Mouse (Mus musculus): Measurements from ENCODE around the gene C1qtnf5.

Gene C1qtnf5

DNA sequence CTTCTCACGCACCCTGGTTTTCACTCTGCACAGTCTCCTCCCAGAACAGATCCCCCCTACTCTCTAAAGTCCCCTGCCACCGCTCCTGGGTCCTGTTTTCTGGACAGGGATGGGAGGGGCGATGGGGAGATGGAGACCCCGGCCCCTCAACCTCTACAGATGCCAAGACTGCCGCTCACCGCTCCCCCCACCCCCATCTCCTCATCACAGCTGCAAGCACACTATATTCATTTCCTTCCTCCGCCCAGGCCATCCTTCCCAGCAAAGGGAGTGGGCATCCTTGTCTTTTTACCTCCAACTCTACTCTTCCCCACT lies 24.2 kb downstream of the C1qtnf5 start:
- DNase-seq (ENCODE audit: low spot score): no peak

DNA sequence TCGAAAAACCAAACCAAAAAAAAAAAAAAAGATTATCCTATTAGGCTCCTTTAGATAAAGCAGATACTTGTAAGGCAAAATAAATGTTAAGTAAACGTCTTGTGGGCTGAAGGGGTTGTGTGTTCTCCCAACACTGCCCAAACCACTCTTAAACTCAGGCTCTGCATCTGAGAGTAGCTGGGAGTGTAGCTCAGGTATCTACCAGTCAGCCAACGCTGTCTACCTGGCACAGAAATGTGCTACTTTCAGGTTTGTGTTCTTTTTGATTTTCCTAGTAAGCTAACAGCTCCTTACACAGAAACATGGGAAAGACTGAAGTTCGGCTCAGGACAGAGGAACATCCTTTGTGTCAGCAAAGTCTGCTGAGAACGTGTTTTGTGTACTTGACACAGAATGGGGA lies 25.2 kb downstream of the C1qtnf5 start:
- DNase-seq (ENCODE audit: low spot score): no peak

DNA sequence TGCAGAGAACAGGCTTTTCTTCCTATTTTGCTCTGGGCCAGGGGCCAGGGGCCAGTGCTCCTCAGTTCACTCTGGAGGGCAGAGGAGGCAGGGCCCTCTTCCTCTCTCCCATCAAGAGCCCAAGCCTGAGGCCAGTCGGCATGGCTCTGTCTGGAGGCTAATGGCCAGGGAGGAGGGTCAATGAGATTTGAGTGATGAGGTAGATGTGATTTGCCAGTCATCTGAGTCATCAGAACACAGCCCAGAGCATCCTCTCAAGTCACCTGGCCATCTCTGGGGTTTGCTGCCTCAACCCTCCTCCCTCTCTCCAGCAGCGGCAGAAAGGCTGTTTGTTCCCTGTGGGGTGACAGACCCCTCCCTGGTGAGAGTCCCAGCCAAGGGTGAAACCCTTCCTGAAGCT lies 26.2 kb downstream of the C1qtnf5 start:
- DNase-seq (ENCODE audit: low spot score): no peak

DNA sequence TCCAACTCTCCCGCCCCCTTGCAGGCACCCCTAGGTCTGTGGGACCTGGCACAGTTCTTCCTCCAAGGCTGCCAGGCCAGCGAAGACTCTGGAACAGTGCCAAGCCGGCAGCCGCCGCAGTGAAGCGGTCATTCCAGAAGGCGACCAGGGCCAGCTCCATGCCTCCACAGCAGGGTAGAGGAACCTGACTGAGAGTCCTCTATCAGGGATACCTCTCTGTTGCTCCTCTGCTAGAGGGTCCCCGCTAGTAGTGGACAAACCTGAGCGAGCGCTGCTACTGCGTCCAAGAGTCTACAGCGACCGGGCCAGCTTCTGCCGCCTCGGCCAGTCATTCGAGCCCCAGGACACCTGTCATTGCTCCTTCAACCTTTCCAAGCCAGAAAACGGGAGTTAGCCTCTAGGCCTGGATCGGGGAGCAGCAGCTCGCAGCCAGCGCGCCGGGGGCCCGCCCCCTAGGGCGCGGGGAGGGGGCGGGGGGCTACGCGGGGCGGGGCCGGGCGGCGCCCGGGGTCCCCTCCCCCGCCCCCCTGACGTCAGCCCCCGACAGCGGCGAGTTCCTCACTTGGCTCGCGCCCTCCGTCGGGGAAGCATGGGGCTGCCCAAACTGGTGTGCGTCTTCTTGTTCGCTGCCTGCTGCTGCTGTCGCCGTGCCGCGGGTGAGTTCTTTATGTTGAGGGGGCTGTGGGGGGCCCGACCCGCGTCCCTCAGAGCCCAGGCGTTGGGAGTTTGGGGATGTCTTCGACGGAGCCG lies 27.2 kb downstream of the C1qtnf5 start, which contains the start of gene Mcam:
Mcam (plus strand) TSS at position 369 of the 750 bp plus-strand sequence.
- DNase-seq (ENCODE audit: low spot score): peak; percentile 79

DNA sequence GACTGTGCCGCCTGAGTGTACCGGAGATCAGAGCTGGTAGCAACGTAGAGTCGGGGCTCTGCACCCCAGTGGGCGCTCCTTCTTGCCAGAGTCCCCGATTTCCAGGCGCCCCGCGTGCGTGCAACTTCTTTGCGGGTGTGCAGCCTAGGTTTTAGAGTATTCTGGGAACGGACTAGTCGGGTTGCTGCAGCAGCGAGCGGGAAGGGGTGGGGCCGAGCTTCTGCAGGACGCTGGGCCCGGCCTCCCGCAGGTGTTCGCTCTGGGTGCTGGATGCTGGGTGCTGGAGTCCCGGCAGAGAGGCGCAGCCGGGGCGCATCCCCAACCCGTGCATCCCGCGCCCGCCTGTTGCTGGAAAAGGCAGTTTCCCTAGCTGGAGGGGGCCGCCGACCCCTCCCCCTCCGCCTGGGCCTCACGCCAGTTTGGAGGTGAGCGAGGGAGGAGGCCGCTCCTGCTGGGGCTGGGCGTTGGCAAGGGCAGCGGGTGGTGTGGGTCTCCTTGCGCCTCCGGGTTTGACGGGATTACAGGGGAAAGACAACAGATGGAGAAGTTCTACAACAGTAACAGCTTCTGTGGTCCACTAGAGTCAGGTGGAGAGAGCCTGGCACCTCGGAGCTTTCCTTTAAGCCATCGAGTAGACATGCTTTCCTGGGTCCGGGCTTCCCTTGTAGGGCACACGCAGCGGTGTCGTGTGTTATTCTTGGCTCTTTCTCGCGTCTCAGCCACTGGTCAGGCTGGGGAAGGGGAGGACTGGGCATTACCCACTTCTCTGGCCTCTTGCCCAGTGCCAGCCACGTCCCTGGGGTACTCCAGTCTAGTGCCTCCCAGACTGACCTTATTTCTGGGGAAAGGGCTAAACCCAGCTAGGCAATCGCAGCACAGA lies 28.0 kb downstream of the C1qtnf5 start:
- DNase-seq (ENCODE audit: low spot score): peak; percentile 59

DNA sequence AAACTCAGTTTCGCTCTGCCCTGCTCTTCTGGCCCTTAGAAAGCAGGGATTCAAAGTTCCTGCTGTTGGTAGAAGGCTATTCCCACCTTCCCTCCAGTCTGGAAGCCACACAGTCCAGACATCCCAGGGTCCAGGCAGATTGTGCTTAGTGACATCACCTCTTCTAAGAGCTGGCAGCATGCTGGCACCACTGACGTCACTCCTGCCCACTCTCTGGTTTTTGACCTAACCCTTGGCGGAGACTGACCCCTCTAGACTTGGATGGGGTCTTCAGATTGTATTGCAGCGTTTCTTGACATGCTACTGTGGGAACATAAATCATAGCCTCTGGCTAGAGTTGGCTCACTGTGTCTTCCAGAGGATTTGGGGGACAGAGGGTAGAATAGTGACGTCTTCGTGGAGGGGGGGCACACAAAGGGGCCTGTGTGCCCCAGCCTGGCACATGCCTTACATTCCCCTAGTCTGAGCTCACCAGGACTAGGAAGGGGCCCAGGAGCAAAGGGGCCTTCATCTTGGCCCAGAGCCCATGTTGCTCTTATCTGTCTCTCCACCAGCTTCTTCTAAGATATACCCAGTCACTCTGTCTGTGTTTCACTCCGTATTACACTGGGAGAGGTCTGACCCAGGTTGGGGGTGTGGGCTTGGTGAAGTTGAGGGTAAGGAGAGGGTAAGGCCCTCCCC lies 28.8 kb downstream of the C1qtnf5 start:
- DNase-seq (ENCODE audit: low spot score): no peak

DNA sequence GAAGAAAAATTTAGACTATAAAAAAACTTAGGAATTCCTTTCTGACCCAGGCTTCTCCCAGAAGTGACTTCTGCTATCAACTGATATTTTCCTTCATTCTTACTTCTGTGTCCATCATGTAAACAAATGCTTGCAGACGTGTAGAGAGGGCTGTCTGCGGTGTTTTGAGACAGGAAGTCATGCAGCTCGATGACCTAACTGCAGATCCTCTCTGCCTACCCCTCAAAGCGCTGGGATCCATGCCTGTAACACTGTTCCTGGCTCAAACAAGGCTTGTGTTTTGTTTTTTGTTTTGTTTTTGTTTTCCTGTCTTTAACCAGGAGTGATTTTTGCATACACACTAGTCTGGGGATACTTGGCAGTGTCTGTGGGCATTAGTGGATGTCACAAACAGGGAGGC lies 30.8 kb downstream of the C1qtnf5 start:
- DNase-seq (ENCODE audit: low spot score): no peak

DNA sequence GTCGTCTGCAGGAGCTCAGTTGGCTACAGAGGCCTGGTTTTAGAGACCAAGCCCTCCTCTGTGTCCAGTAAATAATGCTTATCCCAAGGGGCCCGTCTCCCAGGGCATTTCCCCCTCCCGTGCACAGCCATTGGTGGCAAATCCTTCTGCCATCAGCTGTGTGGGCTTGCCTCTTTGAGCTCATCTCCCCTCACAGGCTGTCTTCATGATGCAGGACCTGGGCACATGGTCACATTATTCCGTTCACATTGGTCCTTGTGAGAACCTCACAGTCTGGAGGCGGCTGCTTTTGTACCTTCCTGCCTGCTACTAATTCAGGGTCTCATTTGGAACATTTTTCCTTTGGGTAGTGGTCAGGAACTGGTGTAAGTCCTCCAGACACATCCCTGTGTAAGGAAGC lies 34.9 kb downstream of the C1qtnf5 start:
- no peak for DNase-seq (ENCODE audit: low spot score)

DNA sequence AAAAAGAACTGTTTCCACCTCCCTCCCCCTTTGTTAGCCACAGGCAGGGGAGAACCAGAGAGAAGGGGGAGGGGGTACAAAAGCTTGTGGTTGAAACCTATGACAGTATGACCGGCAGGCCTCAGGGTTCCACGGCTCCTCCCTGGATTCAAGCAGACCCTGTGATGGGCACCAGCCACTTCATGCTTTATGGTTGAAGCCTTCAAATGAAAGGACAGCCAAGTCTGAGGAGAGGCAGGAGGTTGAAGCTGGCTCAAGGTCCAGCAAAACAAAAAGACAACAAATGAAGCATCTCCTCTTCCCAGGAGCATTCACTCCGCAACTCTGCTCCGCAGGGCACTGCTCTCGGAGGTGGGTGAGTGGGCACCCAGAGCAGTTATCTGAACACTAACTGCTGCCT lies 36.4 kb downstream of the C1qtnf5 start:
- DNase-seq (ENCODE audit: low spot score): no peak

DNA sequence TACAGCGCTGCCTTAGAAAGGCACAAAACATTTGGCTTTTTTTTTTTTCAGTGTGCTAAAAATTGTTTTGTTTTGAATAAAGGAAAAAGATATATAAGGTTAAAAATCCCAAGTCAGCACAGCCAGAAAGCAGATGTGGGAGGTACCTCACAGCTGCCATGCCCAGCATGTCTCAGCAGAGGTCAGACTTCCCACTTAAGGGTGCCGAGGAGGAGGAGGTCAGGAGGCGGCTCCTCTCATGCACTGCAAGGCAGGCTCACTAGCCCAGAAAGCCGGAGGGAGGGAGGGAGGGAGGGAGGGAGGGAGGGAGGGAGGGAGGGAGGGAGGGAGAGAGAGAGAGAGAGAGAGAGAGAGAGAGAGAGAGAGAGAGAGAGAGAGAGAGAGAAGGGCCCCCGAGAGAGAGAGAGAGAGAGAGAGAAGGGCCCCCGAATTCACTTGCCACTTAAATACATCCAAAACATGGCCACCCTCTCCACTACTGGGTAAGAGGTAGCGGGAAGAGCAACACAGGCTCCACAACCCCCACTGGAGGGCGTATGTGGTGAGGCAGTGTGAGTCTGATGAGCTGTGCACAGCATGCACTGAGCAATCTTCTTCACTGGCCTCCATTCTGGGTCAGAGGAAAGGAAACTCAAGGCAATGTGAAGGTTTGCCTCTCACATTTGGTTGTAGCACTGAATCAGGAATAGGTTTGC lies 37.1 kb downstream of the C1qtnf5 start:
- peak; percentile 53 for DNase-seq (ENCODE audit: low spot score)

DNA sequence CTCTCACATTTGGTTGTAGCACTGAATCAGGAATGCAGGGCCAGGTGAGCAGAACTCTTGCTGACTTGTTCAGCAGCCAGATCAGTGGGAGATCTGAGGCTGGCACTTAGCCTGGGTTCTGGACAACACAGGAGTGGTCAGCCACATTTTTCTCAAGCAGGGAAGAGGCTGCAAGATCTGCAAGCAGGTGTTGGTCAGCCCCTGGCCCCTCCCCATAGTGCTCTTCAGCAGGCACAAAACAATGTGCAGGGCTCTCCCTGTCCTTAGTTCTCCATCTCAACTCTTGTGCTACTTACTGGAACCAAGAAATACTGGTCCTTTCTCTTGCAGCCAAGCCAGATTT lies 37.6 kb downstream of the C1qtnf5 start:
- no peak for DNase-seq (ENCODE audit: low spot score)

DNA sequence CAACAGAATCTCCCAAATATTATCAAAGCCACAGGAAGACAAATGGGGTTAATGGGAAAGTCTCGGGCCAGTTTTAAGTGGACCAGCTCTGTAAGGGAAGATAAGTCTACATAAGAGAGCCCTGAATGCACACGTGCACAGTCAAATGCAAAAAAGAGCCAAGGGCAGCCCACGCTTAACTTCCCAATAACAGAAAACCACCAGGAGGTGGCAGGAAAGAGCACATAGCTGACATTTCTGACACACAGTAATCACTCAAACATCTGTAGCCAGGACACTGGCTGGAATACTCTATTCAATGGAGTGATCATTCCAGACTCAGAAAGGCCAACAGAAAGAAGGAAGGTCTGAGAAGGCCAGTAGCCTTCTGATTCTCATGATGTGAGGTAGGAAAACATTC lies 40.2 kb downstream of the C1qtnf5 start:
- no peak for DNase-seq (ENCODE audit: low spot score)
